Mouse (Mus musculus): Measurements from ENCODE around the gene Kcne4.
"Not testable (repeated sequence)": the region's sequence is repeated elsewhere in the genome, so short reads cannot be mapped to it uniquely, and the experiment has no call there.

Kcne4 gene

DNA sequence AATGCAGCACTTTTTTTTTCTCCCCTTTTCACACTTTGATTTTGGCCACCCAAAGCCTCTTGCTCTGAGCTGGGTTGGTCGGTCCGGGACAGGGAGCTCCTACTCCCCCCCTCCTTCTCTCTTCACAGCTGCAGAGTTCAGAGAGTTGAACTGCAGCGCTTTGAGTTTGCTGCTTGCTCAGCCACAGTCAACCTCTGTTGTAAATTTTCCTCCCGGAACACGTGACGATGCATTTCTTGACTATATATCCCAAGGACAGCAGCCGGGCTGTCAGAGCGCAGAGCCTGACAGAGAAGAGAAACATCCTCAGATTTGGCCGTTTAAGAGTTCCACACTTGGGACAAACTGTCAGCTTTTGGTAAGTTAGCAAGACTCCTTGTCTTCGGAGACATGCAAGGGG, at the start of gene Kcne4:
Gene Kcne4 (plus strand): TSS at position 120 of the 400 bp plus-strand sequence.
- no peak for DNase-seq

DNA sequence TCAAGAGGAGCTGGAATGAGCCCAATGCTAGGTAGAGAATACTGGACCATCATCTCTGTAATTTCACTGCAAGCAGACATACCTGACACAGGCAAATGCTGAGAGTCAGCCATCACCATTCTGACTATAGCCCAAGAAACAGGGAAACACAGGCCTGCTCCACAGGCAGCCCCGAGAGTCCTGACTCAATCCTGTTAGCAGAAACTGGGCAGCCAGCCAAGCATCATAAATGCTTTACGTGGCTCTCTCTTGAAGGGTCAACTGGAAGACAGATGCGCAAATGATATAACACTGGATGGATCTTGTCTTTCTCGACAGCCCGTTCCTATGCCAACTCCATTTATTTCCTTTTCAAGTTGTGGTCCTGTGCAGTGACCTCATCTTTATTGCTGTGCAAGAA, 34.7 kb upstream of the Kcne4 start:
- peak; percentile 16 to 32 for DNase-seq

DNA sequence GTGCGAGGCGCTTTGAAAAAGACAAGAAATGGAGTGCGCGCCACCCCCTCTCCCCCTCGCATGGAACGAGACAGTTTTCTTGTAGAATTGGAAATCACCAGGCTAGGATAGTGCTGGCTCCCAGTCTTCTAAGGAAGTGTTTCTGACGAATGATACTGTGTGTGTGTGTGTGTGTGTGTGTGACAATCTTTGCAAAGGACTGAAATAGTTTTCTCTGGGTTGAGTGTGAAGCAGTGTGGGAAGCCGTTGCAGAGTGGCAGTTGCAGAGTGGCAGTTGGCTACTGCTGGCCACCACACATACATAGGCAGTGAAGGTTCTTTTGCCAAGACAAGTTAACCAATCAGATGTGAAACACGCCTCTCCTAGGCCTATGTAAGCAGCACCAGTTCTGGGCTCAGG, 31.6 kb upstream of the Kcne4 start:
- DNase-seq: not testable (repeated sequence)

DNA sequence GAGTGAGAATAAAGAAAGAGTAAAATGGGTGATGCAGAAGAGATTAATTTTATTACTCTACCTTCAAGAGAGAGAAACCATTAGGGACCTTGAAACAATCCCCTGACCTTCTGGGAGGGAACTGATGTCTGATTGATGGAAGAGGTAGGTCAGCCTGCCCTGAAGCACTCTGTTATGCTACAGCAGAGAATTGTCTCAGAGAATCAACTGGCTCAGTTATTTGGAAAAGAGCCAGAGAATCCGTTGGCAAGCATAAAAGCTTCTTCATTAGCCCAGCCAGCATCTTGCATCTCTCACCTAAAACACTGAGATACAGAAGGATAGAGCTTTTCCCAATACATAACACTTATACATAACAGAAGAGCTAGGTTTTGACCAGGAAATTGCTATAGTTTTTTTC, 26.8 kb upstream of the Kcne4 start:
- peak; percentile 66 to 78 for DNase-seq

DNA sequence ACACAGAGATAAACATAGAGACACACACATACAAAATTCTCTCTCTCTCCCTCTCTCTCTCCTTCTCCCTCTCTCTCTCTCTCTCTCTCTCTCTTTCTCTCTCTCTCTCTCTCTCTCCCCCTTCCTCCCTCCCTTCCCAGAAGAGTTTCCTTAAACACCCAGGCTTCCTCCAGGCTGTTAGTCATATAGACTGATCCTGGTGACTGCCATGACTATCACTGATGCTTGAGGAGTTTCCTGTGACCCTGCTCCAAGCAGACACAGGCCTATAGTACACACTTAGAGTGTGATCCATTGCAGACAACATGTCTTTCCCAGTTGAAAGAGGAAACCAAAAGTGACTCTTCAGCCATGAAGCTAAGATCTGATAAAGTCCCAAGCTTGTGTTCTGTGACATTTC, 9.1 kb upstream of the Kcne4 start:
- DNase-seq: no peak

DNA sequence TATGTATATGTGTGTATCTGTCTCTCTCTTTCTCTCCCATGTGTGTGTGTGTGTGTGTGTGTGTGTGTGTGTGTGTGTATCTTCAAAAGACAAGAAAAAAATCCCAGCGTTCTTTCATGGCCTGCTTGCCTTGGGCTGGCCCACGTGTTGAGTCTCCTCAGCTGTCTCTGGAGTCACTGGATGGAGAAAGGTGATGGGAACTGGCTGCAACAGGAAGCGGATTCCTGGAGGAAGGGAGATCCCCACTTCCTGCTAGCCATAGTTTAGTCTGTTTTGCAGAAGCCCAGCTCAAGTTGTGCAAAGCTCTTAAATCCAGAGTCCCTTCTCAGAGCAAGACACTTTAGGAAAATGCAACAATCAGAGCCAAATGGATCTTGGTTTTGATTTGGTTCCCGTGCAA, 6.7 kb upstream of the Kcne4 start:
- no peak for DNase-seq

DNA sequence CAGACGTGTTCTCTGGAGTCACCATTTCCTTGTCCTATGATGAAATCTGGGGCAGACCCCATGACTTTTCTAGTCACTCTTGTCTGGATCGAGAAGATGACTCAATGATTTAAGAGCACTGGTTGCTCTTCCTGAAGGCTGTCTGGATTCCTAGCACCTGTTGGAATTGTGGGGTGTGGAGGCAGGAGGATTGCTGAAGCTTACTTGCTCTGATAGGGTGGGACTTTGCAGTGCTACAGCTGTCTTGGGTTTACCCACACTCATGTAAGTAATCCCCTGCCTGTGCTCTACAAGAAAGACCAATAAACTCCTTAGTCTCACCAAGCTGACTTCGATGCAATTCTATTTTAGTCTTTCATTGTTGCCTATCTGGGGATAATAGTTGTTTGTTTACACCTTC, 5.7 kb upstream of the Kcne4 start:
- no peak for DNase-seq

DNA sequence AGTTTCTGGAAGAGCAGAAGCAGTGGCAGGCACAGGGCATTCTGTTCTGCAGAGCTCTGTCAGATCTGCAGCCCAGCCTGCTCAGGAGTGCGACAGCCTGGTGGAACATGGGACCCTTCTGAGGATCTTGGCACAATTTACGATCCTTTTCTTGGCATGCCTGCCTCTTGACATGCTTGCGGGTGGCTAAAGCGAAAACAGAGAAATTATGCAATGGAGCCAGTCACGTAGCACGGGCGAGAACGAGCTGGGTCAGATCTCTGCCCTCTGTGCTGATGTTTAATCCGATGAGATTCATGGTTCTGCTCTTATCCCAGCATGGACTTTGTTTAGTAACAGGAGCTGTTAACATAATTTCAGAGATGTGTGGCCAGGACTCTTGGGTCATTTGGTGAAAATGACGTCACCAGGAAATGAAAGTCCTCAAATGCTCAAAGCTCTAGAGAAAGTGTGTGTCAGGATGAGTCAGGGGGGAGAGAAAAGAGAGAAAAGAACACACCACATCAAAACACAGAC, 4.5 kb upstream of the Kcne4 start:
- peak; percentile 33 to 38 for DNase-seq

DNA sequence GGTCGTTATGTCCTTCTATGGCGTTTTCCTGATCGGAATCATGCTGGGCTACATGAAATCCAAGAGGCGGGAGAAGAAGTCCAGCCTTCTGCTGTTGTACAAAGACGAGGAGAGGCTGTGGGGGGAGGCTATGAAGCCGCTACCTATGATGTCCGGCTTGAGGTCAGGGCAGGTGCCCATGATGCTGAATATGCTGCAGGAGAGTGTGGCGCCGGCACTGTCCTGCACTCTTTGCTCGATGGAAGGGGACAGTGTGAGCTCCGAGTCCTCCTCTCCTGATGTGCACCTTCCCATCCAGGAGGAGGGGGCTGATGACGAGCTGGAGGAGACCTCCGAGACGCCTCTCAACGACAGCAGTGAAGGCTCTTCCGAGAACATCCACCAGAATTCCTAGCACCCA, 1.2 kb downstream of the Kcne4 start:
- DNase-seq: no peak

DNA sequence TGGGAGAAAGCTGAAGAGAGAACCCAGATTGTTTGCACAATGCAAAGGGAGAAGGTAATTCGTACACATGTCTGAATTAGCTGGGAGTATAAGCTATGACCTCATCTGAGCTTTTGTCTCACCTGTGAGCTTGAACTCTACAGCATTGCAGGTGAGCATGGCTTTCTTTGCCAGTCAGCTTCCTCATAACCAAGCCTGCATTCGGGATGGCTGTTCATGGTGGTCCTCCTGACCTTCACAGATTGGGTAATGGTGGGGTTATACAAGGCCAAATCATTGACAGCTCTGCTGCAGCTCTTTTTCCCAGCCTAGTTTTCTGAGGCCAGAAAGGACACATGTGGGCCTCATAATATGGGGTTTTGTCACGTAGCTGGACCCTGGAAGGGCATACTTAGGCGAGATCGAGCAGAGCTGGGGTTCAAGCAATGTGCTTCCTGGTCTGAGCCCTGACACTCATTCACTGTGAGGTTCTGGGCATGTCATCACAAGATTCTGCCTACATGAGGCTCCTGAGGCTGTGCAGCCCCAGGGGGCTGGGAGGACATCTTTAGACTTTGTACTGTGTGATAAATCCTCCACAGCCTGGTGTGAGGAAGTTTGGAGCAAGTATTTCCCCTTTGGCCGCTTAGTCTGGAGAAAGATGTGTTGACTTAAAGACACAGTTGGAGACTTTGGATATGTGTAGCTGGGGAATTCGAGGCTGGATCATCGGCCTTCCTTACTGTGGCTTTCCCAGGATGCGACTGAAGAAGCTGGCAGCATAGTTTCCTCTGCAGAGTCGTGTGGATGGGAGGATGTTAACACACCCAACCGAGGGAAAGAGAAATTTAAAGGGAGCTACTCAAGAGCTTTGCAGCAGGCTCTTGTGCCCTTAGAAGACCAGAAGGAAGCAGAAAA, 2.3 kb downstream of the Kcne4 start:
- DNase-seq: no peak

DNA sequence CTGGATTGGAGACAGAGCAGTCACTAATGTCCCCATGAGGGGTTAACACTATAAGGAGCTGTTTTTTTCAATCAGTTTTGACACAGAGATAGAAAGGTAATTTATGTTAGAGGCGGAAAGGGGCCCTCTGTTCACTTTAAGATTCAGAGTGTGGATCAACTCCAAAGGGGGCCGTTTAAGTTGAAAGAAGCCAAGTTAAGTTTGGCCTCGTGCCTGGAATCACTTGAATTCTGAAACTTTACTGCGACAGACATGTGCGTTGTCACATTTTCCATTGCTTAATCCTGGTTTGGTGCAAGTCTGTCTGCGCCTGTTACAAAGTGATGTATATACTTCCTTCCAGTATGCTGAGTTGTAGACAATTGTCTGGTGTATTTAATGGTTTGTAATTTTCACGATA, 3.0 kb downstream of the Kcne4 start:
- peak in 1 of 2 experiments; percentile 25 for DNase-seq

DNA sequence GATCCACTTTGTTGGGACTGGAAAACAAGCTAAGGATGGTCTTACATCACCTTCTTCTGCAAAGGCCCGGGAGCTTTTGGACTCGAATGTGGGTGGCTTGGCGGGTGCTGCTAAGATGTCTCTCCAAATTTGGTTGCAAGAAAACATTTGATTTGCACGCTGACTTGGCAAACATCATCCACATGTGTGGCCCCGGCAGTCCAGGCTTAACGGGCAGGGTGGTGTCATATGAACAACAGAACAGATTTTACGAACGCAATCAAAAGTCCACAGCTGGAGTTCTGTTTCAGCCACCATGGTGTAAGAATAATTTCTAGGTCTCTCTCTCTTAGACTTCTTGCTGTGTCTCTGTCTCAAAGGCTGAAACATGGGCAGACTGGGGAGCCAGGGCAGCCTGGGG, 3.6 kb downstream of the Kcne4 start:
- DNase-seq: peak in 1 of 2 experiments; percentile 8

DNA sequence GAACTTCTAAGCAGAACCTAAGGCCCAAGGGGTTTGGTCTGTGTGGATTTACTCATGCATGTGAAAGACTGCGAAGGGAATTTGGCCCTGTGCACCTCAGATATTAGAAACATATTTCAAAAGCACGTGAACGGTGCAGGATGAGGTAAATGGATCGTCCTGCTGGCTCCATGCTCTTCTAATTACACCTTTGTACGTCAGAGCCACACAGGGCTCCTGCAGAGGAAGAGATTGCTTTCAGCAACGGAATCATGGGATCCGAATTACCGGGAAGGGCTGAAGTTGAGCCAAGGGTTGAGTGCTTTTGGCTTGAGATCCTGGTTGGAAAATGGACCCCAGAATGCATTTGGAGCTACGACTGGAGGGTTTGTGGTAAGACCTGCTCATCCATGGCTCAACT, 4.6 kb downstream of the Kcne4 start:
- DNase-seq: peak; percentile 30 to 34

DNA sequence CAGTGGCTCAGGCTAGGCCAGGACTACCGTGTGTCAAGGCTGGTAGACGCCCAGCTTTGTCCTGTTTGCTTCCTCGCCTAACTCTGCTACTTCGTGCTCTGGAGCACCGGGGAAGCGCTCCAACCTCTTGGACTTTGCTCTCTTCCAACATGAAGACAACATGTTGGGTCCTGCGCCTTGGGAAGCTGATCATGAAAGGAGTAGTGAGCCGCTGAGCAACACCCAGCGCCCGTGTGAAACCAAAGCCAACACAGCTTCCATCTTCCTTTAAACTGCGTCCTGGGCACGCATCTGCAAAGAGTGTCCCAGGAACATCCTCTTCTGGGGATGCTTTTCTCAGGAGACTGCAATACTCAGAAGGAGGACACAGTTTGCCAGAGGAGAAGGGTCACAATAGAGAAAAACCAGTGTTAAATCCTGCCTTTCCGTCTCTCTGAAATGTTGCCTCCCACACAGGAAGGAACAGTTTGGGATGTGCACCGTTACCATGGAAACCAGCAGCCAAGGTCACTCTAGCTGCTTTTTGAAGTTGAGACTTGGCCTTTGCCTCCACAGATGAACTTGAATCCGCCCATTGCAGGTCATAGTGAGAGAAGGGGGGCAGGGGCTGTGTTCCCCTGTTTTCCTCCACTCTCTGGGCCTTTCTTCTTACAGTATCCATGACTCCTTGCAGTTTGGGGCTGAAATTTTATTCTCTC, 5.3 kb downstream of the Kcne4 start:
- no peak for DNase-seq

DNA sequence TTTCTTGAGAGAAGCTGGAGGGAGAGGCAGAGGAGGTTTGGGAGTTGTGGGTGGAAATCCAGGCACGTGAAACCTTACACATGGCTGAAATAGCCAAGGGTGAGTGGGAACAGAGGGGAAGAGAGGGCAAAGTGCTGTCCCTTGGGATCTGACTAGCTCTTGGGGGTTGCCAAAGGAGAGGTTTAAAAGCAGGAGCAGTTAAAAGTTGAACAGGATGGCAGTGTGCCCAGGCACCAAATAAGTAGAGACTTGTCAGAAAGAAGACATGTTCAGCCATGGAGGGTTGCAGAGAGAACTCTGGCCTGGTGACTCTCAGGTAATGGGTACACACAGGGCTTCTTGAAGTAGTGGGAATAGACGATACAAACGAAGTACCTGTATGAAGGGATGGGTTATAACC, 8.7 kb downstream of the Kcne4 start:
- no peak for DNase-seq

DNA sequence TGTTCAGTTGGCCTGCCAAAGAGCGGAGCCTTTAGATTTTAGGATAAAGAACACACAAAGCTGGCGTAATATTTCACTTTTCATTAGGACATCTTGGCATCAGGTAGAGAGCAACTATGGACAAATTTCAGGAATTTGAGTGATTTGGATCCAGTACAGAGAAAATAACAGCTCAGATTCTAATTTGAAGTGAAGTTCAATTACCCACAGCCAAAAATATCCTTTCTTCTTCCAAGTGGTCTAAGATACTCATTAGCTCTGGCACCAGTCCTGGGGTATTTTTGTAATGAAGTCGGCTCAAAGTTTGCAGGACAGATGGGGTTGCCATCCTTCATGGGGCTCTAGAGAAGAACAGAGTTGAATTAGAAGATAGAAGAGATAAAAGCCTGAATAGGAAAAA, 21.9 kb downstream of the Kcne4 start:
- DNase-seq: peak; percentile 50 to 59

DNA sequence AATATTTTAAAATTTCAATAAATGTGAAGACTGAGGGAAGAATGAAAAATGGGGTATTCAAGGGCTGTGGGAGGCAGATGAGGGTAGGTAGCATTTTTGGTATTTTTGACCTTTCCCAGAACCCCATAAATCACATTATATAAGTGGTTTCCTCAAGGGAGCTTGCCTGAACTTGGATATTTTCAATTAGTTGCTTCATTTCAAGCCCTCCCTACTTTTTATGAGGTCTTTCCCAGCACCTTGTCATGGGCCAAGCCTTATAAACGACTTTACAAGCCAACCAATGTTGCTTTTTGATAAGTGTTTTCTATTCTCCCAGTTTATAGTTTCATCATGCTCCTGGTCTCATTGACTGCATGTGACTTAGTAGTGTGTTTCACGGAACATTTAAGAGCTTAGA, 24.2 kb downstream of the Kcne4 start:
- no peak for DNase-seq

DNA sequence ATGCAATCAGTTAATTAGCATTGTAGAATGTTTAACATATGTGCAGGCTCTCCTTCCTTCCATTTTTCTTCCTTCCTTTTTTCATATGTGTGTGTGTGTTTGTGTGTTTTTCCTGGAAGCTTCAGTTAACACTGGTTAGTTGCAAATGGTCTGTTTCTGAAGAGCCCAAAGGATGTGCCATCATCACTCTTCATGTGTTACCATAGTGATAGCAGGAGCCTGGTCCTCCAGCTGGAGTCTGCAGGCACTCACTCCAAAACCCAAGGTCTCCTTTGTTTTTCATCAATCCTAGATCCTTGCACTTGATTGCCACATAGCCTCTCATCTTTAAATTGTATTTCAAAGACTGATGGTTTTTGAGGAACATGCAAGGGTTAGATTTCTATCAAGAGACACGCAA, 29.1 kb downstream of the Kcne4 start:
- DNase-seq: no peak

DNA sequence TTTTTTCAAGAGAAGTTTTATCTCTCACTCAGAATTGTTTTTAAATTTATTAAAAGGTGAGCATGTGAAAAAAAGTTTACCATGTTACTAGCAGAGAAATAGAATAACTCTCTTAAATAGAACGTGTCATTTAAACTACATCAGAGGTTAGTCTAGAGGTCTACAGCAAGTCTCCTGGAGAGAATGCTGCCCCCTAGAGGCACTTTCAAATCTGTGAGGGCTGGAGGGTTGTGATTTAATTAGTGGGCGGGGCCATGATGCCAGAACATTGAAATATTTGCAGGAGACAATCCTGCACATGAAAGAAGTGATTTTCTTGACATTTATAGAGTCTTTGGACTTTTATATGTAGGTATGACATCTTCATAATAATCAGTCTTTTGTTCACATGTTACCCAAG, 29.9 kb downstream of the Kcne4 start:
- peak; percentile 42 to 67 for DNase-seq

DNA sequence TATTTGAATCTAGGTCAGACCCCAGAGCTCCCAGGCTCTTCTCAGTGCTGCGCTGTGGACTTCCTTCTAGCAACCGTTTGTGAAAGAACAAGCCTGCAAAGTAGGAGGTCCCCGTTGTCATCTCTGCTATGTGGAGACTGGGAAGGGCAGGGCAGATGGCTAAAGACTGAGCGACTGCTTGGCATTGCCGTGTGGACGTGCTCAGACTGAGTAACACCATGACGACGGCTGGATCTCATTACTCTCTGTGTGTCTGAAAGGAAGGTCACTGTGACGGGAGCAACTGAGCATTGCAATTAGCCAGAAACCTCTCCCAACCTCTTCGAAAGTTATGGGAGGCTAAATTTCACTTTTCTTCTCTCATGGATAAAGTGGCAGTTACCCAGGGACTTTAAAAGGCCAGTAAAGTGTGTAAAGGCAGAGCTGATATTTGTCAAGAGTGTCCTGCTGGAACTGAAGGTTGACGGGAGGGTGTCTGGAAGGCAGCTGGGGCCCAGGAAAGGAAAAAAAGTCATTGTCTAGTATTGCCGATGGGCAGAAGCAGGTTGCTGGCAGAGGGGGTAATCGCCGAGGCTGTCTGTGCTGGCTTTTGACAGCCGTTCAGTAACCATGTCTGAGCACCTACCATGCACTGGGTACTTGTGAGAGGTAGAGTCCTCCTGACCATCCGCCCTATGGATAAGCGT, 36.0 kb downstream of the Kcne4 start:
- peak; percentile 37 to 39 for DNase-seq

DNA sequence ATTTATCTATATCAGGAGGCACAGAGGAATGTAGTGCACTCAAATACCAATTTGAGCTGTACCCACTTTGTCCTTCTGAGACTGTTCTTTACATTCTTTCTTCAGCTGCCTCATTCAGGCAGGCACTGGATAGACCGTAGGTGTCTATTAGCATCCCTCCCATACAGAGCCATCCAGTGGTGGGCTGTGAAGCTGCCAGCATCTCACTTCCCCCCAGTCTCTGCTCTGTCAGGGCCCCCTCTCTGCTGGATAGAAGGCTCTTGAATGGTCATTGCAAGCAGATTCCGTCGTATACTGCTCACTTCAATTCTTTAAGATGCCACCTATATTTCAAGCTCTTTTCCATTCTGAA, 36.5 kb downstream of the Kcne4 start:
- no peak for DNase-seq

DNA sequence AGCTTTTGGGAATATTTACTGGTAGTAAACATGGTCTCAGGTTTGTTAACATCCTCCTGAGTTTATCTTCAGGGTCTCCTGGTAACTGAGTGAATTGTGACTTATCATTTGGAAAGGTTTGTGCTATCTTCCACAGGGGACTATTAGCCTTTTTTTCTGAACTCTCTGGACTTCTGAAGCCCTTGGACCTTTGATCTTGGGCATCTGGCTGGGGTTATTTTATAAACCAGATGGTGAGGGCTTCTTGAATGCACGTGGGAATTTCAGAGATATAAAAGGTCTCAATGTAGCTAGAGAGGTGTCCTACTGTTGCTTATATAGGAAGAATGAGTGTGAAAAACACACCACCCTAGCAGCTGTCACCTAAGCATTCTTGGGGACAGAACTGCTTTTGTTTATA, 37.7 kb downstream of the Kcne4 start:
- DNase-seq: no peak

DNA sequence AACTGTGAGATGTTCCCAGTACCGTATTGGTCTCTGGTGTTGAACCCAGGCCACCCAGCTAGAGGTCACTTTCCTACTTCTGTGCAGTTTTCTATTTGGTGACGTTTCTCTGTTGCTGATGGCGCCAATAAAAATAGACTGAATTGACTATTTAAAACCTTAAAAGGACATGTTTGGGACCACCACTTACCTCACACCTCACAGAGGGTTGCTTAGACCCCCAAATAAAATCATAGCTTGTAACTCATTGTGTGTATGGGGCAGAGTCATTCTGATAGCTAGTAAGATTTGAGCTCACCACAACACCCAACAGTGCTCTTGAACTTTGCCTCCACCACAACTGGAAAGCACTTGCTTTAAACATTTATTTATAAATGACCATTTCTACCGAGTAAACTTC, 43.0 kb downstream of the Kcne4 start:
- no peak for DNase-seq

DNA sequence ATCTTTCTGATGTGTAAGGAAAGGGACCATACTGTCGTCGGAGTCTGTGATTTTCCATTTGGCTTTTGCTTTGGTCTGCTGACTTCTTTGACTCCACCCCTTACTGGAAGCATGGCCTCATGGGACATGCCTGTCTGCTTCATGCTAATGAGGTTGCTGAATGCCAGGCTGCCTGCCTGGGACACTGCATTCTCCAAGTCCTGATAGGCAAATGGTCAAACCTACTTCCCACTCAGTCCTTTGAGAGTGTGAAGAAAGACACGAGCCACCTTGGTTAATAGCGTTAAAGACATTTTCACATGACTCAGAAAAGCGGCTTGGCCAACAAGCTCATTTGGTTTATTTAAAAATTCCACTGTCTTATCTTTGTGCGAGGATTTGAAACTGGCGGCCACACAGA, 43.5 kb downstream of the Kcne4 start:
- no peak for DNase-seq

Measured in cerebellum, postnatal 14 days (tissue).